Mouse (Mus musculus): Measurements from ENCODE around the gene Gm44511.

GRCm38 (mm10) chr6:128850671-128851070 lies 24.6 kb upstream of the Gm44511 start:
- TF ChIP-seq CTCF (IDR thresholded peaks at IDR 0.05; ENCODE audit: low read depth, low read length) (no peak), POLR2A (IDR thresholded peaks at IDR 0.05; ENCODE audit: extremely low read depth, insufficient read depth, low read length) (no peak)
